Comparison of ENCODE assay signal across 13 mouse cellular contexts in genomic region chr17:28211921-28212341, GRCm38 (mm10). TPM values are rescaled to one million over a fixed set of nuclear protein-coding genes. Genes with fewer than 3 reads are reported as not detected.
DNase-seq lines count a peak whose midpoint lies in the region; ATAC-seq and TF ChIP-seq lines count a peak whose summit lies in the region.
"Had no signal": no experiment of that assay in that cellular context is flagged by ENCODE, and none has a peak within 500 bp of the region (broad histone marks: within the 10 kb centered on the region; RNA-seq: fewer than 3 reads in every experiment).

No protein-coding gene starts in this region.

- H3K27me3 ChIP-seq in heart, embryonic 10.5 days (ENCODE audit: insufficient read depth, poor library complexity, severe bottlenecking), result peaks cover 17% of the 10 kb centered on the region
- no peaks in the 10 kb centered on the region for H3K27me3 ChIP-seq in liver, postnatal 0 days (ENCODE audit: insufficient read depth, low read length)
- no peaks in the 10 kb centered on the region for H3K27me3 ChIP-seq in thymus, adult 2 months (ENCODE audit: control insufficient read depth, insufficient read depth, low read length)
- H3K27me3 ChIP-seq in hindbrain, embryonic 11.5 days (ENCODE audit: control insufficient read depth, insufficient read depth, low read length), result no peaks in the 10 kb centered on the region

- no peak for TF ChIP-seq EP300 in liver, postnatal 0 days (IDR thresholded peaks at IDR 0.05; ENCODE audit: low read depth)

- no peaks in the 10 kb centered on the region for H3K36me3 ChIP-seq in heart, embryonic 10.5 days
- no peaks in the 10 kb centered on the region for H3K36me3 ChIP-seq in liver, postnatal 0 days (replicated peaks; ENCODE audit: insufficient read depth, low read length)
- H3K36me3 ChIP-seq in thymus, adult 2 months (ENCODE audit: control insufficient read depth, insufficient read depth, low read length), result peaks cover 4% of the 10 kb centered on the region; the same call in 1 of the 2 replicates
- H3K36me3 ChIP-seq in hindbrain, embryonic 11.5 days (ENCODE audit: control insufficient read depth, insufficient read depth, low read length), result no peaks in the 10 kb centered on the region

- peak overlapping the region; percentile 13; the same call in 1 of the 2 replicates for H3K4me2 ChIP-seq in liver, postnatal 0 days (ENCODE audit: low read depth, low read length)
- H3K4me2 ChIP-seq in hindbrain, embryonic 11.5 days (replicated peaks; ENCODE audit: low read depth, low read length), result no peak overlapping the region

- H3K27ac ChIP-seq in heart, embryonic 10.5 days, result no peak overlapping the region
- H3K27ac ChIP-seq in bone marrow, adult 2 months (ENCODE audit: control insufficient read depth, insufficient read depth, low read depth, low read length, poor library complexity), result peak overlapping the region; percentile 1; the same call in 1 of the 2 replicates
- H3K27ac ChIP-seq in liver, postnatal 0 days (ENCODE audit: low read depth), result no peak overlapping the region
- H3K27ac ChIP-seq in thymus, adult 2 months (ENCODE audit: control insufficient read depth, insufficient read depth, low read length), result peak overlapping the region; percentile 82
- no peak overlapping the region for H3K27ac ChIP-seq in hindbrain, embryonic 11.5 days (ENCODE audit: low read depth, low read length)

- no peak for ATAC-seq in liver, postnatal 0 days
- ATAC-seq in erythroid progenitor cell, adult 5-6 weeks (replicated peaks; ENCODE audit: low FRiP score, poor library complexity, severe bottlenecking), result no peak
- ATAC-seq in hindbrain, embryonic 11.5 days (ENCODE audit: low FRiP score), result no peak
- ATAC-seq: forebrain, embryonic 16.5 days had no signal

- no peaks in the 10 kb centered on the region for H3K9me3 ChIP-seq in heart, embryonic 10.5 days
- H3K9me3 ChIP-seq in liver, postnatal 0 days (ENCODE audit: low read length), result no peaks in the 10 kb centered on the region
- no peaks in the 10 kb centered on the region for H3K9me3 ChIP-seq in hindbrain, embryonic 11.5 days (ENCODE audit: control insufficient read depth, low read length)

- peaks cover 29% of the 10 kb centered on the region for H3K4me1 ChIP-seq in heart, embryonic 10.5 days
- peaks cover 6% of the 10 kb centered on the region for H3K4me1 ChIP-seq in bone marrow, adult 2 months (ENCODE audit: control insufficient read depth, insufficient read depth, low read length)
- peaks cover 3% of the 10 kb centered on the region; the same call in 1 of the 2 replicates for H3K4me1 ChIP-seq in liver, postnatal 0 days (ENCODE audit: insufficient read depth)
- peaks cover 38% of the 10 kb centered on the region for H3K4me1 ChIP-seq in thymus, adult 2 months (replicated peaks; ENCODE audit: control insufficient read depth, insufficient read depth, low read length)
- 0 out of 2 replicates have a peak, but pooled peaks cover 2% of the 10 kb centered on the region for H3K4me1 ChIP-seq in hindbrain, embryonic 11.5 days (replicated peaks; ENCODE audit: control insufficient read depth, insufficient read depth, low read length)

- TF ChIP-seq CTCF in bone marrow, adult 2 months (IDR thresholded peaks at IDR 0.05; ENCODE audit: control insufficient read depth, insufficient read depth, low read length), result no peak
- no peak for TF ChIP-seq CTCF in liver, postnatal 0 days (IDR thresholded peaks at IDR 0.05; ENCODE audit: low read depth)
- no peak for TF ChIP-seq CTCF in thymus, adult 2 months (IDR thresholded peaks at IDR 0.05; ENCODE audit: borderline replicate concordance, control insufficient read depth, extremely low read depth, insufficient read depth, low read length, poor library complexity)

- WGBS in heart, embryonic 10.5 days, result 66% methylated on average over 6 of the region's 6 CpGs
- WGBS in bone marrow, adult 2 months, result 8% methylated on average over 6 of the region's 6 CpGs
- WGBS in liver, postnatal 0 days (ENCODE audit: insufficient replicate concordance), result 36% methylated on average over 6 of the region's 6 CpGs
- 4% methylated on average over 6 of the region's 6 CpGs for WGBS in thymus, adult 2 months
- WGBS in hindbrain, embryonic 11.5 days, result 77% methylated on average over 6 of the region's 6 CpGs

- peak; percentile 94 for DNase-seq in heart, adult 11 months
- DNase-seq in heart, embryonic 10.5 days (ENCODE audit: low spot score), result no peak
- DNase-seq in liver, postnatal 0 days, result no peak
- peak; percentile 83 for DNase-seq in thymus, adult 2 months
- DNase-seq in frontal cortex, postnatal 36 days (ENCODE audit: low spot score in 2 of 2), result no peak
- no peak for DNase-seq in hindbrain, embryonic 11.5 days (ENCODE audit: low spot score)
- DNase-seq: adrenal gland, postnatal 10 days; embryo, embryonic 11 days; kidney, postnatal 25 days; right cerebral cortex, postnatal 25 days had no signal

- H3K4me3 ChIP-seq in heart, embryonic 10.5 days, result no peak overlapping the region
- no peak overlapping the region for H3K4me3 ChIP-seq in bone marrow, adult 2 months (replicated peaks; ENCODE audit: control insufficient read depth, low read depth, low read length)
- no peak overlapping the region for H3K4me3 ChIP-seq in liver, postnatal 0 days (ENCODE audit: low read depth, low read length)
- peak overlapping the region; percentile 10 for H3K4me3 ChIP-seq in thymus, adult 2 months (ENCODE audit: control insufficient read depth, insufficient read depth, low read length)
- no peak overlapping the region for H3K4me3 ChIP-seq in hindbrain, embryonic 11.5 days (ENCODE audit: low read depth, low read length)

- TF ChIP-seq POLR2A in bone marrow, adult 2 months (IDR thresholded peaks at IDR 0.05; ENCODE audit: borderline replicate concordance, control insufficient read depth, low read depth, low read length), result no peak
- no peak for TF ChIP-seq POLR2A in thymus, adult 2 months (IDR thresholded peaks at IDR 0.05; ENCODE audit: control insufficient read depth, extremely low read depth, insufficient read depth, low read length, poor library complexity)

- 0 out of 2 replicates have a peak overlapping the region, but pooled peaks have one; percentile 7 for H3K9ac ChIP-seq in liver, postnatal 0 days (replicated peaks)
- no peak overlapping the region for H3K9ac ChIP-seq in hindbrain, embryonic 11.5 days (ENCODE audit: low read depth, low read length)

RNA-seq across cellular contexts. Expression of gene Def6, which starts 4.4 kb away (rescaled TPM):
- polyA plus RNA-seq in heart, embryonic 10.5 days (2016; fragmentation: Nextera tagmentation; extraction: Ambion mirVana), result 3.2 and 5.2 TPM in 2 replicates
- polyA plus RNA-seq in bone marrow, adult 2 months (2011; ENCODE audit: insufficient read depth, insufficient read length, low replicate concordance, missing spikeins), result 41.3 and 45.4 TPM in 2 replicates
- polyA plus RNA-seq in liver, postnatal 0 days (2015; fragmentation: Nextera tagmentation; extraction: Ambion mirVana), result 8.3 and 9.0 TPM in 2 replicates
- 247 and 277 TPM in 2 replicates for polyA plus RNA-seq in thymus, adult 2 months (2012; rRNA removed)
- total RNA-seq in erythroid progenitor cell, adult 5-6 weeks (2015; ENCODE audit: low replicate concordance), result 5.8 and 13.8 TPM in 2 replicates
- total RNA-seq in erythroid progenitor cell, adult 5-6 weeks (2017; ENCODE audit: low replicate concordance), result 17.2 and 17.8 TPM in 2 replicates
- 1.8 and 2.9 TPM in 2 replicates for polyA plus RNA-seq in hindbrain, embryonic 11.5 days (2014; fragmentation: Nextera tagmentation; extraction: Ambion mirVana)

RNA-seq across cellular contexts. Expression of gene Ppard, which starts 20.6 kb away (rescaled TPM):
- polyA plus RNA-seq in heart, embryonic 10.5 days (2016; fragmentation: Nextera tagmentation; extraction: Ambion mirVana), result 0.87 and 1.2 TPM in 2 replicates
- 4.4 and 13.2 TPM in 2 replicates for polyA plus RNA-seq in bone marrow, adult 2 months (2011; ENCODE audit: insufficient read depth, insufficient read length, low replicate concordance, missing spikeins)
- polyA plus RNA-seq in liver, postnatal 0 days (2015; fragmentation: Nextera tagmentation; extraction: Ambion mirVana), result 0.66 and 0.73 TPM in 2 replicates
- polyA plus RNA-seq in thymus, adult 2 months (2012; rRNA removed), result 50.7 and 51.6 TPM in 2 replicates
- total RNA-seq in erythroid progenitor cell, adult 5-6 weeks (2015; ENCODE audit: low replicate concordance), result 2.9 and 4.0 TPM in 2 replicates
- 1.7 TPM in 1 of 2 replicates, not detected in the other for total RNA-seq in erythroid progenitor cell, adult 5-6 weeks (2017; ENCODE audit: low replicate concordance)
- polyA plus RNA-seq in hindbrain, embryonic 11.5 days (2014; fragmentation: Nextera tagmentation; extraction: Ambion mirVana), result 1.7 and 3.5 TPM in 2 replicates

RNA-seq across cellular contexts. Expression of gene Zfp523, which starts 35.0 kb away (rescaled TPM):
- 28.1 and 34.2 TPM in 2 replicates for polyA plus RNA-seq in heart, embryonic 10.5 days (2016; fragmentation: Nextera tagmentation; extraction: Ambion mirVana)
- polyA plus RNA-seq in bone marrow, adult 2 months (2011; ENCODE audit: insufficient read depth, insufficient read length, low replicate concordance, missing spikeins), result 4.3 and 11.8 TPM in 2 replicates
- 6.1 and 6.2 TPM in 2 replicates for polyA plus RNA-seq in liver, postnatal 0 days (2015; fragmentation: Nextera tagmentation; extraction: Ambion mirVana)
- 55.5 and 55.7 TPM in 2 replicates for polyA plus RNA-seq in thymus, adult 2 months (2012; rRNA removed)
- 5.8 TPM in 1 of 2 replicates, not detected in the other for total RNA-seq in erythroid progenitor cell, adult 5-6 weeks (2015; ENCODE audit: low replicate concordance)
- total RNA-seq in erythroid progenitor cell, adult 5-6 weeks (2017; ENCODE audit: low replicate concordance), result 1.4 and 7.9 TPM in 2 replicates
- polyA plus RNA-seq in hindbrain, embryonic 11.5 days (2014; fragmentation: Nextera tagmentation; extraction: Ambion mirVana), result 27.6 and 29.5 TPM in 2 replicates

Comparison
In these comparisons a context has a peak if more than half of its experiments do, and no peak if none do; other contexts are left out.
1. DNase-seq: peak in heart, adult 11 months (single experiment) and thymus, adult 2 months (single experiment); none in heart, embryonic 10.5 days (single experiment), liver, postnatal 0 days (single experiment), frontal cortex, postnatal 36 days (0 of 2) and hindbrain, embryonic 11.5 days (single experiment).
2. H3K27ac ChIP-seq: peak in bone marrow, adult 2 months (single experiment) and thymus, adult 2 months (single experiment); none in heart, embryonic 10.5 days (single experiment), liver, postnatal 0 days (single experiment) and hindbrain, embryonic 11.5 days (single experiment).